Mouse (Mus musculus) stomach, postnatal 0 days (tissue): Measurements from ENCODE around the gene Bmp7.

Experiments
- CTCF ChIP-seq: IDR thresholded peaks from 2 replicates; pipeline ENCODE4 v1.5.1; 2016; ENCODE audit warnings: antibody characterized with exemption, low read depth, mild to moderate bottlenecking, moderate library complexity
- EP300 ChIP-seq: optimal IDR thresholded peaks from 2 replicates; pipeline ENCODE3; 2016; ENCODE audit warnings: antibody characterized with exemption

DNA sequence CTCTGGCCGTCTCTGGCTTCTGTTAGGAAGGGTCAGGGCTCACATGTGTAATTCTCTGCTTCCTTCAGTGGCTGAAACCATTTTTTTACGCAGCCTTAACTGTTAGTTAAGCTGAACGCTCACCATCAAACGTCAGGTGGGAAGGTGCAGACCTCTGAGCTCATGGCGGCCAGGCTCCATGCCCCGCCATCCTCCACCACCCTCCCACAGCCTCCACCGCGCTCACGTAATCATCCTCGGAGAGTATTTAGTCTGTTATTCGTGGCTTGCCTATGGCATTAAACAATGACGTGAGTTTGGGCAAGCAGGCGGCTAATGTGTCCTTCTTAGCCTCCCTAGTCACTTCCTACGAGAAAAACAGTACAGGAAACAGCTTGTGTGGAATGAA, 76.7 kb downstream of the Bmp7 start:
- TF ChIP-seq CTCF, result no peak
- TF ChIP-seq EP300, result no peak
